Mouse (Mus musculus) liver, embryonic 14.5 days (tissue): ENCODE results near the gene Rabl2. TPM values are rescaled to one million over a fixed set of nuclear protein-coding genes. Genes with fewer than 3 reads are reported as not detected.

Source experiments
- ATAC-seq: fragments of 200-750 bp; cut with Nextera tagmentation; 2 replicates; pipeline ENCODE4 v1.8.0; 2017; ENCODE audit warnings: moderate number of reproducible peaks, mild to moderate bottlenecking, moderate library complexity; ENCODE audit not compliant: insufficient read depth
- DNase-seq, 3 experiments: peaks; one replicate each; pipeline ENCODE4 v3.0.0-alpha.2; 2012 to 2013; ENCODE audit warnings: low read depth in 3 of 3, low spot score in 3 of 3
- H3K27ac ChIP-seq: fragments of 300-500 bp; sonication (generic); 2 replicates; pipeline ENCODE4 v1.5.1; 2014; ENCODE audit warnings: moderate library complexity, mild to moderate bottlenecking, control low read depth, inconsistent platforms
- H3K27me3 ChIP-seq: fragments of 300-500 bp; sonication (generic); 2 replicates; pipeline ENCODE4 v1.6.1; 2014; ENCODE audit warnings: mild to moderate bottlenecking, low read length, moderate library complexity; ENCODE audit not compliant: control insufficient read depth, insufficient read depth
- H3K36me3 ChIP-seq: fragments of 300-500 bp; sonication (generic); replicated peaks from 2 replicates; pipeline ENCODE4 v1.6.1; 2014; ENCODE audit warnings: low read depth; ENCODE audit not compliant: control insufficient read depth, insufficient read depth
- H3K4me1 ChIP-seq, 2 experiments: fragments of 200-500 bp in 1 of 2; fragments of 300-500 bp in 1 of 2; sonication (generic) in 1 of 2; replicated peaks; 2 replicates each; pipeline ENCODE4 v1.6.1; 2012 to 2014; ENCODE audit warnings: antibody characterized with exemption in 1 of 2, inconsistent platforms in 1 of 2, low read length in 1 of 2; ENCODE audit not compliant: control insufficient read depth in 2 of 2, insufficient read depth in 2 of 2
- H3K4me2 ChIP-seq: fragments of 300-500 bp; sonication (generic); 2 replicates; pipeline ENCODE4 v1.6.1; 2014; ENCODE audit warnings: low read depth, mild to moderate bottlenecking, control low read depth, moderate library complexity
- H3K4me3 ChIP-seq, 2 experiments: fragments of 200-500 bp in 1 of 2; fragments of 300-500 bp in 1 of 2; sonication (generic) in 1 of 2; 2 replicates each; pipeline ENCODE4 v1.5.1; 2012 to 2014; ENCODE audit warnings: low read depth in 2 of 2, low read length in 2 of 2, mild to moderate bottlenecking in 2 of 2, control low read depth in 1 of 2, inconsistent platforms in 1 of 2, moderate library complexity in 1 of 2; ENCODE audit not compliant: insufficient read depth in 1 of 2
- H3K9ac ChIP-seq: fragments of 300-500 bp; sonication (generic); replicated peaks from 2 replicates; pipeline ENCODE4 v1.6.1; 2014; ENCODE audit warnings: mild to moderate bottlenecking, control low read depth, moderate library complexity
- H3K9me3 ChIP-seq: fragments of 300-500 bp; sonication (generic); 2 replicates; pipeline ENCODE4 v1.6.1; 2016; ENCODE audit warnings: low read length, mixed read lengths; ENCODE audit not compliant: control insufficient read depth
- CTCF ChIP-seq: IDR thresholded peaks from 2 replicates; pipeline ENCODE4 v1.5.1; 2016; ENCODE audit warnings: antibody characterized with exemption, low read depth, control low read depth
- EP300 ChIP-seq: IDR thresholded peaks from 2 replicates; pipeline ENCODE4 v1.6.1; 2016; ENCODE audit warnings: antibody characterized with exemption, low read depth
- WGBS: fragments of 180-500 bp; shearing (Covaris S2); extraction: QIAGEN DNeasy Blood & Tissue Kit; methylation state at CpG from one replicate; pipeline ENCODE4 v1.1.7; 2014; ENCODE audit not compliant: insufficient replicate concordance; 5-methylcytosine and 5-hydroxymethylcytosine counted together
- polyA plus RNA-seq, 2 experiments: library from polyadenylated mRNA; depleted of rRNA in 1 of 2; stranded (reverse) in 1 of 2; unstranded in 1 of 2; fragments of >200 nt; fragmentation: Nextera tagmentation in 1 of 2; extraction: Ambion mirVana in 1 of 2; gene quantifications; 2 replicates each; pipeline versions ENCODE4 v1.2.1 to v1.2.3; 2012 to 2014

Gene Rabl2
- polyA plus RNA-seq, 2 experiments: 6.2 to 7.5 TPM

- TF ChIP-seq EP300 (no peak), CTCF (no peak)
- Histone ChIP-seq H3K27me3 (no peaks in the 10 kb centered on the region), H3K36me3 (no peaks in the 10 kb centered on the region), H3K4me2 (no peak overlapping the region), H3K27ac (no peak overlapping the region), H3K9me3 (no peaks in the 10 kb centered on the region), H3K4me3 (no peak overlapping the region), H3K4me1 (no peaks in the 10 kb centered on the region), H3K9ac (no peak overlapping the region)
- 69% methylated on average over 1 of the region's 1 CpGs for WGBS
- no peak for DNase-seq
- no peak for ATAC-seq
Measured at GRCm38 (mm10) chr15:89551733-89552132, 40.0 kb downstream of the Rabl2 start.

- TF ChIP-seq CTCF: no peak
- no peak for TF ChIP-seq EP300
- H3K36me3 ChIP-seq: no peaks in the 10 kb centered on the region
- no peaks in the 10 kb centered on the region for H3K27me3 ChIP-seq
- H3K4me1 ChIP-seq: no peaks in the 10 kb centered on the region
- H3K9me3 ChIP-seq: no peaks in the 10 kb centered on the region
- H3K4me3 ChIP-seq: no peak overlapping the region
- ATAC-seq: no peak
- no peak overlapping the region for H3K9ac ChIP-seq
- H3K27ac ChIP-seq: no peak overlapping the region
- WGBS: 80% methylated on average over 8 of the region's 8 CpGs
- no peak for DNase-seq
- H3K4me2 ChIP-seq: no peak overlapping the region
Measured at GRCm38 (mm10) chr15:89550506-89550905, 41.2 kb downstream of the Rabl2 start.

- 80% methylated on average over 11 of the region's 11 CpGs for WGBS
- no peak for ATAC-seq
- Histone ChIP-seq H3K27me3 (no peaks in the 10 kb centered on the region), H3K4me3 (no peak overlapping the region), H3K9ac (no peak overlapping the region), H3K9me3 (no peaks in the 10 kb centered on the region), H3K27ac (no peak overlapping the region), H3K4me1 (no peaks in the 10 kb centered on the region), H3K36me3 (no peaks in the 10 kb centered on the region), H3K4me2 (no peak overlapping the region)
- no peak for TF ChIP-seq EP300
- TF ChIP-seq CTCF: no peak
- DNase-seq: no peak
Measured at GRCm38 (mm10) chr15:89548837-89549236, 42.9 kb downstream of the Rabl2 start.

- 81% methylated on average over 58 of the region's 58 CpGs for WGBS
- H3K36me3 ChIP-seq: no peaks in the 10 kb centered on the region
- H3K4me2 ChIP-seq: no peak overlapping the region
- no peak for ATAC-seq
- no peaks in the 10 kb centered on the region for H3K4me1 ChIP-seq
- TF ChIP-seq EP300 (no peak), CTCF (no peak)
- no peaks in the 10 kb centered on the region for H3K27me3 ChIP-seq
- no peak for DNase-seq
- no peaks in the 10 kb centered on the region for H3K9me3 ChIP-seq
- H3K4me3 ChIP-seq: no peak overlapping the region; a peak in 1 of 4 replicates
- H3K9ac ChIP-seq: no peak overlapping the region
- no peak overlapping the region for H3K27ac ChIP-seq
Measured at GRCm38 (mm10) chr15:89547824-89548601, 43.7 kb downstream of the Rabl2 start.

GRCm38 (mm10) chr15:89547321-89547720, 44.4 kb downstream of the Rabl2 start:
- 62% methylated on average over 8 of the region's 8 CpGs for WGBS
- DNase-seq (no peak), ATAC-seq (no peak)

More at GRCm38 (mm10) chr15:89547321-89547720, 44.4 kb downstream of the Rabl2 start:
- Histone ChIP-seq H3K4me1 (no peaks in the 10 kb centered on the region), H3K9me3 (no peaks in the 10 kb centered on the region), H3K4me2 (no peak overlapping the region), H3K36me3 (no peaks in the 10 kb centered on the region), H3K4me3 (no peak overlapping the region), H3K9ac (no peak overlapping the region), H3K27ac (no peak overlapping the region), H3K27me3 (no peaks in the 10 kb centered on the region)
- TF ChIP-seq CTCF (no peak), EP300 (no peak)
